Mouse (Mus musculus): ENCODE measurements at regions not wholly inside any gene's neighbourhood (a gene's known extent, or its start where the extent isn't known, plus 50 kb on each side); places are given as distances from the start of the nearest gene placed in this dataset.
A peak's percentile ranks its signal among the peaks of the same experiment; 100 is the strongest.

DNA sequence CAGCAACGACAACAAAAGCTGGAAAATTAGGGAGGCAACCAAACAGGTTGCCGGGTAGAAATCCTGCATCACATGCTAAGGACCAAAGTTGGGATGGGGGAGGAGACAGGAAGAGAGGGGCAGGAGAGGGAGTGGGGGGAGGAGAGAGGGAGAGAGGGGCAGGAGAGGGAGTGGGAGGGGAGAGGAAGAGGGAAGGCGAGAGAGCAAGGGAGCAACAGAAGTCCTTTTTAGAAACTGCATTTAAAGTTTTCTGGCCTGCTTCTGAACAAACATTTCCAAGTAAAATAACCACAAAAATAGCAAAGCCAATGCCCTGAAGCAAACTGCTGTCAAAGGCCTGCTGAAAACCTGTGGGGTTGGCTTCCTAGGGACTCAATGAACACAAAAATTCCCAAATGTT, 589.3 kb downstream of the Gm19410 start:
- no peak overlapping the region for H3K27ac ChIP-seq
- no peak for TF ChIP-seq CTCF (IDR thresholded peaks at IDR 0.05; ENCODE audit: low read depth)
- no peak for TF ChIP-seq EP300 (IDR thresholded peaks at IDR 0.05; ENCODE audit: low read depth)
- no peak overlapping the region for H3K9ac ChIP-seq (replicated peaks)
- no peaks in the 10 kb centered on the region for H3K4me1 ChIP-seq (replicated peaks; ENCODE audit: control insufficient read depth in 2 of 2, insufficient read depth in 2 of 2, low read length in 1 of 2)
- no peaks in the 10 kb centered on the region for H3K27me3 ChIP-seq (ENCODE audit: control insufficient read depth, insufficient read depth, low read length)
- H3K4me2 ChIP-seq (ENCODE audit: low read depth): no peak overlapping the region
- H3K9me3 ChIP-seq (ENCODE audit: control insufficient read depth, low read length): no peaks in the 10 kb centered on the region
- ATAC-seq (ENCODE audit: insufficient read depth) (no peak), DNase-seq (ENCODE audit: low read depth in 3 of 3, low spot score in 3 of 3) (no peak)
- WGBS (ENCODE audit: insufficient replicate concordance): 20% methylated on average over 3 of the region's 3 CpGs
- no peaks in the 10 kb centered on the region for H3K36me3 ChIP-seq (replicated peaks; ENCODE audit: control insufficient read depth, insufficient read depth, low read depth)
- no peak overlapping the region for H3K4me3 ChIP-seq (ENCODE audit: insufficient read depth in 1 of 2, low read depth in 2 of 2, low read length in 2 of 2)

GRCm38 (mm10) chr8:36358998-36359397, 593.4 kb downstream of the Gm19410 start:
- no peak overlapping the region for H3K4me3 ChIP-seq (ENCODE audit: insufficient read depth in 1 of 2, low read depth in 2 of 2, low read length in 2 of 2)
- no peaks in the 10 kb centered on the region for H3K4me1 ChIP-seq (replicated peaks; ENCODE audit: control insufficient read depth in 2 of 2, insufficient read depth in 2 of 2, low read length in 1 of 2)
- no peak overlapping the region for H3K9ac ChIP-seq (replicated peaks)
- H3K27ac ChIP-seq: no peak overlapping the region
- no peak for TF ChIP-seq CTCF (IDR thresholded peaks at IDR 0.05; ENCODE audit: low read depth)
- TF ChIP-seq EP300 (IDR thresholded peaks at IDR 0.05; ENCODE audit: low read depth): no peak
- ATAC-seq (ENCODE audit: insufficient read depth) (no peak), DNase-seq (ENCODE audit: low read depth in 3 of 3, low spot score in 3 of 3) (no peak)
- no peaks in the 10 kb centered on the region for H3K9me3 ChIP-seq (ENCODE audit: control insufficient read depth, low read length)
- H3K36me3 ChIP-seq (replicated peaks; ENCODE audit: control insufficient read depth, insufficient read depth, low read depth): no peaks in the 10 kb centered on the region
- WGBS (ENCODE audit: insufficient replicate concordance): 46% methylated on average over 2 of the region's 2 CpGs
- no peak overlapping the region for H3K4me2 ChIP-seq (ENCODE audit: low read depth)
- no peaks in the 10 kb centered on the region for H3K27me3 ChIP-seq (ENCODE audit: control insufficient read depth, insufficient read depth, low read length)

DNA sequence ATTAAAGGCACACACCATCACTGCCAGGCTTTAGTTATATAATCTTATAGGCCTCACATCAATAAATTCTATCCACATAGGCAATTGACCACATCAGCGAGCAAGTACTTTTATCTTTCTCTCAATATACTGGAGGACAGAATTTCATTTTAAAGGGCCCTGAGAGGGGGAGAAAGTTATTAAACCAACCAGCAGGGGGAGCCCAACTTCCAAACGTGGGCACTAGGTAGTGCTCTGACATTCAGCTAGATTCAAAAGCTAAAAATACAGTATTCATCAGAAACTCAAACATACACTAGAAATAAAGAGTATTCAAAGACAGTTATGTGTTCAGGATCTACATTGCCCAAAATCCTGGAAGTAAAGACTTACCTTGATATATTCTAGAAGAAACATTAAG, 595.7 kb downstream of the Gm19410 start:
- ATAC-seq (ENCODE audit: insufficient read depth): no peak

GRCm38 (mm10) chr8:36361818-36362217, 596.2 kb downstream of the Gm19410 start:
- Histone ChIP-seq H3K9ac (replicated peaks) (no peak overlapping the region), H3K27me3 (ENCODE audit: control insufficient read depth, insufficient read depth, low read length) (no peaks in the 10 kb centered on the region), H3K4me1 (replicated peaks; ENCODE audit: control insufficient read depth in 2 of 2, insufficient read depth in 2 of 2, low read length in 1 of 2) (no peaks in the 10 kb centered on the region), H3K9me3 (ENCODE audit: control insufficient read depth, low read length) (no peaks in the 10 kb centered on the region), H3K4me2 (ENCODE audit: low read depth) (no peak overlapping the region), H3K4me3 (ENCODE audit: insufficient read depth in 1 of 2, low read depth in 2 of 2, low read length in 2 of 2) (no peak overlapping the region), H3K27ac (no peak overlapping the region), H3K36me3 (replicated peaks; ENCODE audit: control insufficient read depth, insufficient read depth, low read depth) (no peaks in the 10 kb centered on the region)
- TF ChIP-seq CTCF (IDR thresholded peaks at IDR 0.05; ENCODE audit: low read depth): no peak
- TF ChIP-seq EP300 (IDR thresholded peaks at IDR 0.05; ENCODE audit: low read depth): no peak
- 34% methylated on average over 8 of the region's 8 CpGs for WGBS (ENCODE audit: insufficient replicate concordance)
- no peak for ATAC-seq (ENCODE audit: insufficient read depth)
- DNase-seq (ENCODE audit: low read depth in 3 of 3, low spot score in 3 of 3): no peak

More for the DNA sequence above, 595.7 kb downstream of the Gm19410 start:
- no peaks in the 10 kb centered on the region for H3K9me3 ChIP-seq (ENCODE audit: control insufficient read depth, low read length)
- H3K9ac ChIP-seq (replicated peaks): no peak overlapping the region
- WGBS (ENCODE audit: insufficient replicate concordance): 4% methylated on average over 2 of the region's 2 CpGs
- no peaks in the 10 kb centered on the region for H3K36me3 ChIP-seq (replicated peaks; ENCODE audit: control insufficient read depth, insufficient read depth, low read depth)
- no peak overlapping the region for H3K27ac ChIP-seq
- H3K4me3 ChIP-seq (ENCODE audit: insufficient read depth in 1 of 2, low read depth in 2 of 2, low read length in 2 of 2): no peak overlapping the region
- TF ChIP-seq CTCF (IDR thresholded peaks at IDR 0.05; ENCODE audit: low read depth): peak; percentile 55
- TF ChIP-seq EP300 (IDR thresholded peaks at IDR 0.05; ENCODE audit: low read depth): no peak
- H3K27me3 ChIP-seq (ENCODE audit: control insufficient read depth, insufficient read depth, low read length): no peaks in the 10 kb centered on the region
- peak; percentile 3 to 19 (median 15) for DNase-seq (ENCODE audit: low read depth in 3 of 3, low spot score in 3 of 3)
- no peak overlapping the region for H3K4me2 ChIP-seq (ENCODE audit: low read depth)
- no peaks in the 10 kb centered on the region for H3K4me1 ChIP-seq (replicated peaks; ENCODE audit: control insufficient read depth in 2 of 2, insufficient read depth in 2 of 2, low read length in 1 of 2)

GRCm38 (mm10) chr8:36363291-36363690, 597.7 kb downstream of the Gm19410 start:
- Histone ChIP-seq H3K9ac (replicated peaks) (no peak overlapping the region), H3K4me1 (replicated peaks; ENCODE audit: control insufficient read depth in 2 of 2, insufficient read depth in 2 of 2, low read length in 1 of 2) (no peaks in the 10 kb centered on the region), H3K27me3 (ENCODE audit: control insufficient read depth, insufficient read depth, low read length) (no peaks in the 10 kb centered on the region), H3K4me2 (ENCODE audit: low read depth) (no peak overlapping the region), H3K36me3 (replicated peaks; ENCODE audit: control insufficient read depth, insufficient read depth, low read depth) (no peaks in the 10 kb centered on the region), H3K9me3 (ENCODE audit: control insufficient read depth, low read length) (no peaks in the 10 kb centered on the region), H3K4me3 (ENCODE audit: insufficient read depth in 1 of 2, low read depth in 2 of 2, low read length in 2 of 2) (no peak overlapping the region), H3K27ac (no peak overlapping the region)
- DNase-seq (ENCODE audit: low read depth in 3 of 3, low spot score in 3 of 3): no peak
- WGBS (ENCODE audit: insufficient replicate concordance): 62% methylated on average over 9 of the region's 9 CpGs
- TF ChIP-seq CTCF (IDR thresholded peaks at IDR 0.05; ENCODE audit: low read depth): no peak
- TF ChIP-seq EP300 (IDR thresholded peaks at IDR 0.05; ENCODE audit: low read depth): no peak
- no peak for ATAC-seq (ENCODE audit: insufficient read depth)
